Mouse (Mus musculus) myocyte (in vitro differentiated cells): ENCODE measurements around the gene Gm20388. TPM values are rescaled to one million over a fixed set of nuclear protein-coding genes. Genes with fewer than 3 reads are reported as not detected.

Experiments
- H3K27me3 ChIP-seq: one replicate; pipeline ENCODE4 v1.6.1; 2011; ENCODE audit not compliant: control insufficient read depth, insufficient read depth, insufficient read length
- H3K36me3 ChIP-seq: one replicate; pipeline ENCODE4 v1.6.1; 2011; ENCODE audit not compliant: control insufficient read depth, insufficient read depth
- H3K4me2 ChIP-seq: one replicate; pipeline ENCODE4 v1.6.1; 2011; ENCODE audit warnings: low read depth, control low read depth
- H3K4me3 ChIP-seq: one replicate; pipeline ENCODE4 v1.5.1; 2011; ENCODE audit warnings: mild to moderate bottlenecking, control low read depth, moderate library complexity
- H3K79me2 ChIP-seq: one replicate; pipeline ENCODE4 v1.6.1; 2011; ENCODE audit not compliant: control insufficient read depth, insufficient read depth
- H3ac ChIP-seq: one replicate; pipeline ENCODE4 v1.6.1; 2011; ENCODE audit not compliant: control insufficient read depth, insufficient read length
- CEBPB ChIP-seq: IDR thresholded peaks from 2 replicates; pipeline ENCODE4 v1.6.1; 2011; ENCODE audit warnings: mild to moderate bottlenecking, moderate library complexity; ENCODE audit not compliant: poor library complexity, insufficient read depth, severe bottlenecking
- E2F4 ChIP-seq: IDR thresholded peaks from one replicate; pipeline ENCODE4 v1.6.1; 2011; ENCODE audit warnings: mild to moderate bottlenecking, control low read depth, moderate library complexity; ENCODE audit not compliant: insufficient read depth
- MAX ChIP-seq: IDR thresholded peaks from one replicate; pipeline ENCODE4 v1.6.1; 2011; ENCODE audit warnings: low read depth, mild to moderate bottlenecking, control low read depth
- MYOD1 ChIP-seq, 3 experiments: IDR thresholded peaks; one replicate each; pipeline ENCODE4 v1.6.1; 2011; ENCODE audit warnings: control low read depth in 2 of 3, low read depth in 2 of 3, mild to moderate bottlenecking in 2 of 3, moderate library complexity in 1 of 3; ENCODE audit not compliant: insufficient read length in 2 of 3, control insufficient read depth in 1 of 3
- MYOG ChIP-seq, 3 experiments: IDR thresholded peaks; one replicate each; pipeline ENCODE4 v1.6.1; 2011; ENCODE audit warnings: control low read depth in 2 of 3, low read depth in 2 of 3, mild to moderate bottlenecking in 2 of 3; ENCODE audit not compliant: insufficient read length in 2 of 3, control insufficient read depth in 1 of 3, insufficient read depth in 1 of 3
- POLR2A ChIP-seq: IDR thresholded peaks from one replicate; pipeline ENCODE4 v1.6.1; 2011; ENCODE audit warnings: low read depth, mild to moderate bottlenecking, control low read depth, moderate library complexity; ENCODE audit not compliant: insufficient read length
- POLR2AphosphoS2 ChIP-seq: IDR thresholded peaks from one replicate; pipeline ENCODE4 v1.6.1; 2011; ENCODE audit warnings: low read depth, control low read depth; ENCODE audit not compliant: insufficient read length
- REST ChIP-seq: IDR thresholded peaks from one replicate; pipeline ENCODE4 v1.6.1; 2011; ENCODE audit warnings: mild to moderate bottlenecking, control low read depth, moderate library complexity; ENCODE audit not compliant: insufficient read depth, insufficient read length
- SRF ChIP-seq: IDR thresholded peaks from one replicate; pipeline ENCODE4 v1.6.1; 2011; ENCODE audit warnings: low read depth; ENCODE audit not compliant: control insufficient read depth, insufficient read length
- TCF12 ChIP-seq: IDR thresholded peaks from one replicate; pipeline ENCODE4 v1.6.1; 2011; ENCODE audit warnings: mild to moderate bottlenecking, control low read depth; ENCODE audit not compliant: poor library complexity, insufficient read depth, severe bottlenecking
- TCF3 ChIP-seq: IDR thresholded peaks from one replicate; pipeline ENCODE4 v1.6.1; 2011; ENCODE audit warnings: low read depth, control low read depth; ENCODE audit not compliant: insufficient read length
- USF1 ChIP-seq: IDR thresholded peaks from one replicate; pipeline ENCODE4 v1.6.1; 2011; ENCODE audit warnings: low read depth, mild to moderate bottlenecking, control low read depth, moderate library complexity
- polyA plus RNA-seq: library from polyadenylated mRNA; unstranded; fragments of >200 nt; fragmentation: generic; extraction: Trizol; gene quantifications from one replicate; pipeline ENCODE4 v1.2.1, GENCODE M21; 2012; ENCODE audit warnings: missing spikeins

The Gm20388 gene
- polyA plus RNA-seq, 1 experiment = 15.3 TPM

GRCm38 (mm10) chr8:119925428-119925827 lies 14.8 kb downstream of the Gm20388 start:
- Histone ChIP-seq H3K4me3 (no peak overlapping the region), H3ac (no peak overlapping the region), H3K4me2 (no peak overlapping the region), H3K27me3 (no peaks in the 10 kb centered on the region), H3K79me2 (peaks cover 99% of the 10 kb centered on the region), H3K36me3 (no peaks in the 10 kb centered on the region)
- no peak for TF ChIP-seq REST

- Histone ChIP-seq H3K79me2 (peaks cover 99% of the 10 kb centered on the region), H3K36me3 (peaks cover under 1% of the 10 kb centered on the region), H3ac (no peak overlapping the region), H3K4me2 (no peak overlapping the region), H3K4me3 (no peak overlapping the region), H3K27me3 (no peaks in the 10 kb centered on the region)
- no peak for TF ChIP-seq MAX
- TF ChIP-seq POLR2A = no peak
- no peak for TF ChIP-seq REST
- TF ChIP-seq POLR2AphosphoS2 = no peak
- TF ChIP-seq MYOD1 (IDR thresholded peaks at IDR 0.05; ENCODE audit: control insufficient read depth in 1 of 3, insufficient read length in 2 of 3, low read depth in 2 of 3) = no peak
- no peak for TF ChIP-seq SRF
- TF ChIP-seq CEBPB = no peak
- TF ChIP-seq TCF3 = no peak
These were observed 15.8 kb downstream of the Gm20388 start for GRCm38 (mm10) chr8:119926474-119926873.

GRCm38 (mm10) chr8:119927422-119928092 lies 16.9 kb downstream of the Gm20388 start:
- Histone ChIP-seq H3K36me3 (peaks cover 7% of the 10 kb centered on the region), H3K4me2 (no peak overlapping the region), H3K4me3 (no peak overlapping the region), H3ac (no peak overlapping the region), H3K27me3 (no peaks in the 10 kb centered on the region), H3K79me2 (peaks cover 93% of the 10 kb centered on the region)
- no peak for TF ChIP-seq MYOG (IDR thresholded peaks at IDR 0.05; ENCODE audit: control insufficient read depth in 1 of 3, insufficient read depth in 1 of 3, insufficient read length in 2 of 3, low read depth in 2 of 3)
- TF ChIP-seq POLR2A = no peak
- no peak for TF ChIP-seq MYOD1 (IDR thresholded peaks at IDR 0.05; ENCODE audit: control insufficient read depth in 1 of 3, insufficient read length in 2 of 3, low read depth in 2 of 3)
- TF ChIP-seq POLR2AphosphoS2 = no peak
- no peak for TF ChIP-seq REST
- no peak for TF ChIP-seq TCF12
- no peak for TF ChIP-seq TCF3
- no peak for TF ChIP-seq SRF
- TF ChIP-seq E2F4 = no peak
- TF ChIP-seq MAX = no peak

GRCm38 (mm10) chr8:119931317-119931716 lies 20.7 kb downstream of the Gm20388 start:
- Histone ChIP-seq H3ac (no peak overlapping the region), H3K4me3 (no peak overlapping the region), H3K36me3 (peaks cover 7% of the 10 kb centered on the region), H3K27me3 (no peaks in the 10 kb centered on the region), H3K79me2 (peaks cover 57% of the 10 kb centered on the region), H3K4me2 (no peak overlapping the region)
- TF ChIP-seq TCF3 = no peak
- TF ChIP-seq MYOG (IDR thresholded peaks at IDR 0.05; ENCODE audit: control insufficient read depth in 1 of 3, insufficient read depth in 1 of 3, insufficient read length in 2 of 3, low read depth in 2 of 3) = no peak
- no peak for TF ChIP-seq REST
- TF ChIP-seq TCF12 = no peak
- no peak for TF ChIP-seq SRF

- H3ac ChIP-seq = no peak overlapping the region
- no peak overlapping the region for H3K4me2 ChIP-seq
- no peak overlapping the region for H3K4me3 ChIP-seq
- no peaks in the 10 kb centered on the region for H3K27me3 ChIP-seq
- no peak for TF ChIP-seq MYOG (IDR thresholded peaks at IDR 0.05; ENCODE audit: control insufficient read depth in 1 of 3, insufficient read depth in 1 of 3, insufficient read length in 2 of 3, low read depth in 2 of 3)
- TF ChIP-seq USF1 = no peak
- TF ChIP-seq SRF = no peak
- TF ChIP-seq REST = no peak
- no peak for TF ChIP-seq TCF3
- no peak for TF ChIP-seq E2F4
- no peak for TF ChIP-seq POLR2AphosphoS2
- no peak for TF ChIP-seq CEBPB
- TF ChIP-seq MYOD1 (IDR thresholded peaks at IDR 0.05; ENCODE audit: control insufficient read depth in 1 of 3, insufficient read length in 2 of 3, low read depth in 2 of 3) = no peak
- no peak for TF ChIP-seq TCF12
- TF ChIP-seq POLR2A = no peak
- no peak for TF ChIP-seq MAX
- peaks cover 11% of the 10 kb centered on the region for H3K36me3 ChIP-seq
- peaks cover 33% of the 10 kb centered on the region for H3K79me2 ChIP-seq
These were observed 23.0 kb downstream of the Gm20388 start for GRCm38 (mm10) chr8:119933681-119934080.
